Mouse (Mus musculus): ENCODE measurements around the gene Spice1. TPM values are rescaled to one million over a fixed set of nuclear protein-coding genes. Genes with fewer than 3 reads are reported as not detected.
A peak's percentile ranks its signal among the peaks of the same experiment; 100 is the strongest.

Gene Spice1
- 30.0 and 34.1 TPM in 2 replicates for polyA plus RNA-seq (2014; fragmentation: Nextera tagmentation; extraction: Ambion mirVana)

DNA sequence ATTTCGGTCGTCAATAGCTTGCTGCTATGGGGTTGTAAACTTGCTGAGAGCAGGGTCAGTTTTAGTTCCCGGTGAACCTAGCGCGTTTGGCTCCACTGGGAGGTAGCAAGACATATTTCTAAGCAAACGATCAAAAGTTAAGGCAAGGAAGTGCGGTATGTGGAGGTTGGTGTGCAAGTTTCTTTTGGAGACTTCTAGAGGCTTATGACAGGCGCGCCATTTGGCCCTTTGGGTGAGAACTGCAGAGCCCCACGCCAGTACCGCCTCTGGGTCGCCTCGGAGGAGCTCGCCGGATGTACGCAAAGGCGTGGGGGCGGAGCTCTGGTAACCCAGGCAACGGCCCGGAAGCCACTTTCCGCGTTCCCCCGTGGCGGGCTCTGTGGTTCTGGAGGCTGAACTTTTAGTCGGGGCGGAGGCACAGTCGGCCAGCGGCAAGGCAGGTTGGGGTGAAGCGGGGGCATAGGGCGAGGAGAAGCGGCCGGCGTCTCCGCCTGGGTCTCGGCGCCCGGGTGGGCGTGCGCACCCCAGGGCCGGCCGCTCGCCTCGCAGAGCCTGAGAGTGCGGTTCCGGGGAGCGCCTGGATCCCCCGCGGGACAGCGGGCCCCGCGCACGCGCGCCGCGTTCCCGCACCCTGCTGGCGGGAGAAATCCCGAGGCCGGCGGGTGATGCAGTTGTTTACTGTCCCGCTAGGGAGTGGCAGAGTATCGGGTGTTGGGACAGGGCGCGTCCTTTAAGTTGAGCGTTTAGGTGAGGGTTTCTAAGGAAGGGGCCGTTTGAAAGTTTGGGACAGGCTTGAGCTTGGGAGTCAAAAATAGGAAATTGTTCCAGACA, at the start of gene Spice1:
Gene Spice1, plus strand, starts transcription at position 51 of the 831 bp plus-strand sequence.
- H3K9ac ChIP-seq (replicated peaks; ENCODE audit: low read depth, low read length), result peak within 1 kb of the TSS; percentile 67
- WGBS, result under 1% methylated on average over 60 of the region's 67 CpGs

DNA sequence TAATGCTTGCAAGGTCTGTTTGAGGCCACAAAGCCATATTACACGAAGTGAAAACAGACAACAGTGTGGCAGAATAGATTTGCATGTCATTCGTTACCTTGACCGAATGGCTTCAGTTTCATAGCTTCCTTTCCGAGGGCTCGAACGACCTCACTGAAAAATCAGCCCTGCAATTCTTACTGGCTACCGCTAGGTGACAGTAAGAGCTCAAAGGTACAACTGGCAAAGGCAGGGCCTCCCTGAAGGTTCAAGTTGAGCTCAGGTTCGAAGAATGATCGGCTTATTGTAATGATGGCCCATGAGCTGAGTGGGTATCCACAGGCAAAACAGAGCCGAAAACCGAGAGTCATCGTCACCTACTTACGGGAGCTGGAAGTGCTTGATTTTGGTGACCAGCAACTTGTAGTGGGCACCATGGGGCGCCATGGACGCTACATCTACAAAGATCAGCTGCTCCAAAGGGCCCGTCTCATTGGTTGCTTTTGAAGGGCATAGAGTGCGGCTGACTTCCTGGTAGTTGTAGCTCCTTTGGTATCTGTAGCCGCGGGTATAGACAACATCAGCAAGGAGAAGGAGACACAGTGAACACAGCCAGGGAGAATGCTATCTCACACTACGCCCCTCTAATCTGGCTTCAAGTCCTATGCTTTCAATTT, 47.4 kb upstream of the Spice1 start:
- Histone ChIP-seq H3K27me3 (ENCODE audit: control insufficient read depth, insufficient read depth, low read length) (no peaks in the 10 kb centered on the region), H3K4me2 (replicated peaks; ENCODE audit: low read depth, low read length) (no peak overlapping the region), H3K9me3 (ENCODE audit: control insufficient read depth, low read depth, low read length) (no peaks in the 10 kb centered on the region), H3K4me3 (ENCODE audit: low read depth, low read length) (no peak overlapping the region), H3K27ac (ENCODE audit: low read length) (no peak overlapping the region), H3K4me1 (ENCODE audit: control insufficient read depth, insufficient read depth, low read length) (no peaks in the 10 kb centered on the region), H3K9ac (replicated peaks; ENCODE audit: low read depth, low read length) (no peak overlapping the region), H3K36me3 (ENCODE audit: control insufficient read depth, insufficient read depth, low read length) (no peaks in the 10 kb centered on the region)
- ATAC-seq (ENCODE audit: insufficient number of reproducible peaks, insufficient read depth, low FRiP score, low read depth), result no peak
- WGBS, result 79% methylated on average over 20 of the region's 20 CpGs

More for the DNA sequence above, at the start of gene Spice1:
- Histone ChIP-seq H3K36me3 (ENCODE audit: control insufficient read depth, insufficient read depth, low read length) (no peaks in the 10 kb centered on the region), H3K4me1 (ENCODE audit: control insufficient read depth, insufficient read depth, low read length) (peaks cover 15% of the 10 kb centered on the region), H3K9me3 (ENCODE audit: control insufficient read depth, low read depth, low read length) (no peaks in the 10 kb centered on the region), H3K4me2 (replicated peaks; ENCODE audit: low read depth, low read length) (peak within 1 kb of the TSS; percentile 72), H3K4me3 (ENCODE audit: low read depth, low read length) (peak within 1 kb of the TSS; percentile 79), H3K27ac (ENCODE audit: low read length) (peak within 1 kb of the TSS; percentile 91), H3K27me3 (ENCODE audit: control insufficient read depth, insufficient read depth, low read length) (no peaks in the 10 kb centered on the region)
- ATAC-seq (ENCODE audit: insufficient number of reproducible peaks, insufficient read depth, low FRiP score, low read depth), result peak; percentile 99

DNA sequence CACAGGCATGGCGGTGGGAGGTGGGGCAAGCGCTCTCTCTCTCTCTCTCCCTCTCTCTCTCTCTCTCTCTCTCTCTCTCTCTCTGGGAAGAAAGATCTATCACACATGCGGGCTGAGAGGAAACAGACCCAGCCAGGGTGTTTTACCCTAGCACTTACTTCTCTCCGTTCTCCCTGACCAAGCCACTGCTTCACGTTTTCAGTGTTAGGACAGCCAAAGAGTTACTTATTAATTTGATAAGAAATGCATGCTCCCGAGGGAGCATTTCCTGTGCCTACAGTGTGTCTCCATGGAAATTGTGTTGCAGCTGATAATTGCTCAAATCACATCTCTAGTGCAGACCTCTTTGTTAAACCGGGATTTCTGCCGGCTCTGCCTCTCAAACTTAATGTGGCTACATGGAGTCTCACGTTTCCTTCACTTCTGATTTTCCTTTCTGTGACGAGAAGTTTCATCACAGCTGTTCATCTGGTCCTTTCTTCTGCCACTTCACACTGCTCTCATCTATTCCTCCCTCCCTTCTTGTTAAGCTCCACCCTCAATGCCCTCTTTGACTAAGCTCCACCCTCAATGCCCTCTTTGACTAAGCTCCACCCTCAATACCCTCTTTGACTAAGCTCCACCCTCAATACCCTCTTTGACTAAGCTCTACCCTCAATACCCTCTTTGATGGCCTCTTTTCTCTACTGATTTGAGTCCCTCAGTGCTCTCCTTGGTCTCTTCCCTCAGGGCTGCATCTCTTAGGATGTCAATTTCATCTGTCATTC, 44.6 kb upstream of the Spice1 start:
- no peaks in the 10 kb centered on the region for H3K27me3 ChIP-seq (ENCODE audit: control insufficient read depth, insufficient read depth, low read length)
- no peaks in the 10 kb centered on the region for H3K9me3 ChIP-seq (ENCODE audit: control insufficient read depth, low read depth, low read length)
- no peaks in the 10 kb centered on the region for H3K4me1 ChIP-seq (ENCODE audit: control insufficient read depth, insufficient read depth, low read length)
- ATAC-seq (ENCODE audit: insufficient number of reproducible peaks, insufficient read depth, low FRiP score, low read depth), result peak; percentile 71; the same call in 1 of the 2 replicates
- H3K9ac ChIP-seq (replicated peaks; ENCODE audit: low read depth, low read length), result no peak overlapping the region
- no peaks in the 10 kb centered on the region for H3K36me3 ChIP-seq (ENCODE audit: control insufficient read depth, insufficient read depth, low read length)
- H3K4me2 ChIP-seq (replicated peaks; ENCODE audit: low read depth, low read length), result no peak overlapping the region
- H3K4me3 ChIP-seq (ENCODE audit: low read depth, low read length), result no peak overlapping the region
- no peak overlapping the region for H3K27ac ChIP-seq (ENCODE audit: low read length)
- WGBS, result 43% methylated on average over 10 of the region's 10 CpGs

DNA sequence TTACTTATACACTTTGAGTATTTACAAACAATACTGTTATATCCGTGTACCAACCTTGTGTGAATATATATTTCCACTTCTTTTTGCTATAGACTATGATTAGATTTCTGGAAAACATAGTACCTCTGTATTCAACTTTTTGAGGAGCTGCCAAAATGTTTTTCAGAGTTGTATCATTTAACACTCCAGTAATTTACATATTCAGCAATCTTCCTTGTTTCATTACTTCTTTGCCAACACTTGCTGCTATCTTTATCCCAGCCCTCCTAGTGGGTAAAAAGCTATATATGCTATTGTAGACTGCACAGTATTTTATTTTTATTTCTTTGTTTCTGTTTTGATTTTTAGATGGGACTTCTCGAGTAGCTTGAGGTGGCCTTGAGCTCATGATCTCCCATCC, 43.1 kb upstream of the Spice1 start:
- Histone ChIP-seq H3K9me3 (ENCODE audit: control insufficient read depth, low read depth, low read length) (no peaks in the 10 kb centered on the region), H3K36me3 (ENCODE audit: control insufficient read depth, insufficient read depth, low read length) (no peaks in the 10 kb centered on the region), H3K27ac (ENCODE audit: low read length) (no peak overlapping the region), H3K4me1 (ENCODE audit: control insufficient read depth, insufficient read depth, low read length) (no peaks in the 10 kb centered on the region), H3K27me3 (ENCODE audit: control insufficient read depth, insufficient read depth, low read length) (no peaks in the 10 kb centered on the region), H3K4me3 (ENCODE audit: low read depth, low read length) (no peak overlapping the region), H3K9ac (replicated peaks; ENCODE audit: low read depth, low read length) (no peak overlapping the region), H3K4me2 (replicated peaks; ENCODE audit: low read depth, low read length) (no peak overlapping the region)
- no peak for ATAC-seq (ENCODE audit: insufficient number of reproducible peaks, insufficient read depth, low FRiP score, low read depth)
- 65% methylated on average over 2 of the region's 2 CpGs for WGBS

DNA sequence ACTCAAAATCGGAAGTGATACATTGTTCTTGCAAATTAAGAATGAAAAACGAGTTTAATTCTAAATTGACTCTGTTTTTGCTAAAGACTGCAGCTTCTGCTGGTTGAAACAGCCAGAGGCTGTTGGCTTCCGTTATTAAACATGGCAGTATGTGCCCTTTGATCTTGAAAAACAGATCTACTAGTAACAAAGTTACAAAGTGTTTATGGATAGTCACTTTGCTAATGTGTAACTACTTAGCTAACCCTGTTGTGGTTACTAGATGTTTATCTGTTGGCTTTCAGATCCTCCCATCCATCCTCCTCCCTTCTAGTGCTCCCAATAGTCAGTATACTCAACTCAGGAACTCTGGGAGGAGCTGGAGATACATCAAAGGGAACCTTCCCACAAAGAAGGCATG, 41.3 kb upstream of the Spice1 start:
- 60% methylated on average over 3 of the region's 3 CpGs for WGBS
- no peak overlapping the region for H3K4me2 ChIP-seq (replicated peaks; ENCODE audit: low read depth, low read length)
- no peak overlapping the region for H3K27ac ChIP-seq (ENCODE audit: low read length)
- no peaks in the 10 kb centered on the region for H3K4me1 ChIP-seq (ENCODE audit: control insufficient read depth, insufficient read depth, low read length)
- H3K9ac ChIP-seq (replicated peaks; ENCODE audit: low read depth, low read length), result no peak overlapping the region
- H3K27me3 ChIP-seq (ENCODE audit: control insufficient read depth, insufficient read depth, low read length), result no peaks in the 10 kb centered on the region
- no peaks in the 10 kb centered on the region for H3K9me3 ChIP-seq (ENCODE audit: control insufficient read depth, low read depth, low read length)
- ATAC-seq (ENCODE audit: insufficient number of reproducible peaks, insufficient read depth, low FRiP score, low read depth), result no peak
- no peaks in the 10 kb centered on the region for H3K36me3 ChIP-seq (ENCODE audit: control insufficient read depth, insufficient read depth, low read length)
- H3K4me3 ChIP-seq (ENCODE audit: low read depth, low read length), result no peak overlapping the region

DNA sequence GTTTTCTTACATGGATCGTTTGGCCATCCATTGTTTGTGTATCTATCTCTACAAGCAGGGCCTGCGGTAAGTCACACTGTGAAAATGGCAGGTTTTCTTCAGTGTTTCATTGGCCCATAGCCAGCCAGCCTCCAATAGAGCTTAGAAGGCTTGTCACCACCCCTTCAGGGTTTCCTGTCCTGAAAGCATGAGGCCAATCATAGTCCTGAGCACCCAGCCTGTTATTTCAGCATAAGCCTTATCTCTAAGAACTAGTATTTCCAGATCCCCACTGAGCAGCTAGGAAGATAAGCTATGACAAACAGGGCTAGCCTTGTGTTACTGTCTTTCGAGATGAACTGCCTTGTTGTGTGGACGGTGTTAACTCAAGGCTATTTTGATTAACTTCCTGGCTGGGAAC, 33.5 kb upstream of the Spice1 start:
- Histone ChIP-seq H3K36me3 (ENCODE audit: control insufficient read depth, insufficient read depth, low read length) (no peaks in the 10 kb centered on the region), H3K4me1 (ENCODE audit: control insufficient read depth, insufficient read depth, low read length) (no peaks in the 10 kb centered on the region), H3K27ac (ENCODE audit: low read length) (no peak overlapping the region), H3K4me2 (replicated peaks; ENCODE audit: low read depth, low read length) (no peak overlapping the region), H3K27me3 (ENCODE audit: control insufficient read depth, insufficient read depth, low read length) (no peaks in the 10 kb centered on the region), H3K9ac (replicated peaks; ENCODE audit: low read depth, low read length) (no peak overlapping the region), H3K4me3 (ENCODE audit: low read depth, low read length) (no peak overlapping the region), H3K9me3 (ENCODE audit: control insufficient read depth, low read depth, low read length) (no peaks in the 10 kb centered on the region)
- ATAC-seq (ENCODE audit: insufficient number of reproducible peaks, insufficient read depth, low FRiP score, low read depth), result no peak
- WGBS, result 60% methylated on average over 4 of the region's 4 CpGs

DNA sequence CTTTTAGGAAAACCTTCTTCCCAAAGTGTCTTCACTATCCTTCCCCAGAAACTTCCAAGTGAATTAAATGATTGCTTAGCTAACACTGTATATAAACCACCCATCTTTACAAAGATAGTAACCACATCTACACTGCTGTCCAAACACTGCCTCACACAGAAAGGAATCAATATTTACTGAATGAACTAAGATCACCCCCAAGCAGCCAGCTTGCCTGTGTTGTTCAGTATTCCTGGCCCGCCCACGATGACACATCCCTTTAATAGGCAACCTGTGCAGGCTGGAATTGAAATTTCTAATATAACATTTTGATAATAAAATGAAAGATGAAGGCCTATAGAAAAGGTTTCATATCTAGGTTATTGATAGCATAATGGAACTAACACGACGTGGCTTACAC, 30.6 kb upstream of the Spice1 start:
- H3K4me3 ChIP-seq (ENCODE audit: low read depth, low read length), result no peak overlapping the region
- H3K27ac ChIP-seq (ENCODE audit: low read length), result no peak overlapping the region
- H3K36me3 ChIP-seq (ENCODE audit: control insufficient read depth, insufficient read depth, low read length), result no peaks in the 10 kb centered on the region
- no peaks in the 10 kb centered on the region for H3K4me1 ChIP-seq (ENCODE audit: control insufficient read depth, insufficient read depth, low read length)
- WGBS, result 75% methylated on average over 4 of the region's 4 CpGs
- H3K9me3 ChIP-seq (ENCODE audit: control insufficient read depth, low read depth, low read length), result no peaks in the 10 kb centered on the region
- ATAC-seq (ENCODE audit: insufficient number of reproducible peaks, insufficient read depth, low FRiP score, low read depth), result no peak
- no peaks in the 10 kb centered on the region for H3K27me3 ChIP-seq (ENCODE audit: control insufficient read depth, insufficient read depth, low read length)
- H3K4me2 ChIP-seq (replicated peaks; ENCODE audit: low read depth, low read length), result no peak overlapping the region
- H3K9ac ChIP-seq (replicated peaks; ENCODE audit: low read depth, low read length), result no peak overlapping the region

DNA sequence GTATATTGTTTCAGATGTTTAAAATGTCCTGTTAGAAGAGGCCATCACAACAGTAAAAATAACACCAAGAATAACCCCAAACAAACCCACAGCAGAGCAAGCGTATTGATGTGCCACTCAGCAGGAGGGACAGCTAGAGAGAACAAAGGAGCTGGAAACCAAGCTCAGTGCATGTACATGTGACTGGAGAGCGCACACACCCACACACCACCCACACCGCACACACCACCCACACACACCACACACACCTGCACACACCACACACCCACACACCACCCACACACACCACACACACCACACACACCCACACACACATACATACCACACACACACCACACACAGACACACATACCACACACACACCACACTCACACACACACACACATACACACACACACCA, 26.7 kb upstream of the Spice1 start:
- no peak overlapping the region for H3K4me2 ChIP-seq (replicated peaks; ENCODE audit: low read depth, low read length)
- ATAC-seq (ENCODE audit: insufficient number of reproducible peaks, insufficient read depth, low FRiP score, low read depth), result no peak
- H3K27me3 ChIP-seq (ENCODE audit: control insufficient read depth, insufficient read depth, low read length), result no peaks in the 10 kb centered on the region
- no peaks in the 10 kb centered on the region for H3K9me3 ChIP-seq (ENCODE audit: control insufficient read depth, low read depth, low read length)
- 80% methylated on average over 3 of the region's 3 CpGs for WGBS
- H3K4me1 ChIP-seq (ENCODE audit: control insufficient read depth, insufficient read depth, low read length), result no peaks in the 10 kb centered on the region
- no peak overlapping the region for H3K9ac ChIP-seq (replicated peaks; ENCODE audit: low read depth, low read length)
- H3K4me3 ChIP-seq (ENCODE audit: low read depth, low read length), result no peak overlapping the region
- no peaks in the 10 kb centered on the region for H3K36me3 ChIP-seq (ENCODE audit: control insufficient read depth, insufficient read depth, low read length)
- H3K27ac ChIP-seq (ENCODE audit: low read length), result no peak overlapping the region
